Mouse (Mus musculus): ENCODE measurements around the gene Dlx1. TPM values are rescaled to one million over a fixed set of nuclear protein-coding genes. Genes with fewer than 3 reads are reported as not detected.

Gene Dlx1
- 3.9 and 4.4 TPM in 2 replicates for polyA plus RNA-seq (2015; fragmentation: Nextera tagmentation; extraction: Ambion mirVana)

DNA sequence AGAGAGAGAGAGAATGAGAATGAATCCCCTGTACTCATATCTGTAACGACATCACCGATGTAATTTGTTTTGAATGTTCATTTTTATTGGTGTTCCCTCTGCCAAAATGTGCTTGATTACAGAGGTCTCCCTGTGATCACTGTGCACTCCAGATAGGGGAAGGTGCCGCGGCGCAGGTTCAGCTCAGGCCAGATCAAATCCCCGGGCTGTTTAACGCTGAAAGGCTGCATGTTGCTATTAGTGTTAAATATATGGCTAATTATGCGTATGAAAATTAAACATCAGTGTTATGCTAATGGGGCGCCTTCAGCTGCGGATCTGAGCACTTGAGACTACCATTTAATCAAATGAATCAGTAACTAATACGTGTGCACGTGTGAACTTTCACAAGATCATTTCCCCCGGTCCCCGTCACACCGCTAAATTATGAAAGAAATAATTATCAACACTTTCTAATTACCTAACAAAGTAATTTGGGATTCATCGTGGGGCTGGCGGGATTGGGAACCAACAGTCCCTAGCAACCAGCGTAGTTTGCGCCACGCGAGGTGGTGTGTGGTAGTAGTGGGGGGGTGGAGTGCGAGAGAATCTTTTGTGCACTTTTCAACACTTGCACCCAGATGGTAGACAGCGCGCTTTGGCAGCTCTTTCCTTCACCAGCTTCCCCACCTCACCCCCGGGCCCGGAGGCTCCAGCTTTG lies at the start of gene Dlx1:
Gene Dlx1 (plus strand): TSS at position 100 of the 700 bp plus-strand sequence.
- no peak for ATAC-seq (ENCODE audit: insufficient number of reproducible peaks, low FRiP score, low TSS enrichment, low read depth)
- Histone ChIP-seq H3K27ac (no peak within 1 kb of the TSS), H3K9me3 (no peaks in the 10 kb centered on the region), H3K4me2 (peak within 1 kb of the TSS; percentile 93), H3K4me1 (peaks cover 34% of the 10 kb centered on the region), H3K27me3 (peaks cover 95% of the 10 kb centered on the region), H3K9ac (no peak within 1 kb of the TSS), H3K4me3 (peak within 1 kb of the TSS; percentile 50), H3K36me3 (no peaks in the 10 kb centered on the region)
- WGBS, result 2% methylated on average over 26 of the region's 26 CpGs

DNA sequence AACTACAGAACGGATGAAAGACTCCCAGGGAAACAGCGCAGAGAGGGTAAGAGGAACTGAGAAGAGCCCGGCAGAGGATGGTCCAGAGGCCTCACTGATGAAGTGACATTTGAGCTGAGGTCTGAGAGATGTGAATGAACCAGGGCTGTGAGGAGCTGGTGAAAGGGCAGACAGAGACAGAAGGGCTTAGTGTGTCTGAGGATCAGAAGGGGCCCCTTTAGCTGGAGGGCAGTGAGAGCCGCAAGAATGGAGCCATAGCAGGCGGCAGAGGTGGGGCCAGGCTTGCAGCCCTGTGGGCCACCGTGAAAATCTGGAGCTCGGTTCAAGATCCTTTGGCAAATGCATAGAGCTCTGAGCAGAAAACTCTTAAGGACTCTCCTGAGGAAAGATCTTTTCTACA lies 48.0 kb upstream of the Dlx1 start:
- Histone ChIP-seq H3K4me2 (no peak overlapping the region), H3K4me1 (peaks cover 11% of the 10 kb centered on the region), H3K4me3 (no peak overlapping the region), H3K9ac (no peak overlapping the region), H3K27ac (no peak overlapping the region), H3K36me3 (no peaks in the 10 kb centered on the region), H3K9me3 (peaks cover 4% of the 10 kb centered on the region; the same call in 1 of the 2 replicates), H3K27me3 (no peaks in the 10 kb centered on the region)
- 18% methylated on average over 7 of the region's 7 CpGs for WGBS
- no peak for ATAC-seq (ENCODE audit: insufficient number of reproducible peaks, low FRiP score, low TSS enrichment, low read depth)

DNA sequence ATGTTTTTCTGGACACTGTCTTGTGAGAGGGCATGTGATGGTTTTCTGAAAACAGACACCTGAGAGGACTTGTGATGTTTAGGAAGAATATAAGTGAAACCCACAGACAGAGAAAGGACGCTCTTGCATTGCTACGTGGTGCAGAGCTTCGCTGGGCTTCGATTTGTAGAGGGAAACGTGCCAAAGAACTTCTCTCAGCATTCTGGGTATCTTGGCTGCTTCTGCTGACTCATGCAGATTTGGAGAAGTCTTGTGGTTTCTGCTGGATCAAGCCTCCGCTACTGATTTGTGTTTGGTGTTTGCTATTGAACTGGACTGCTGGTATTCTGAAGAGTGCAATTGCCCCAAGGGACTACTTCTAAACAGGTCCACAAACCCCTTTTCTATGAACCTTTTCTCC lies 46.1 kb upstream of the Dlx1 start:
- Histone ChIP-seq H3K36me3 (no peaks in the 10 kb centered on the region), H3K4me2 (no peak overlapping the region), H3K4me3 (no peak overlapping the region), H3K27me3 (no peaks in the 10 kb centered on the region), H3K4me1 (peaks cover 5% of the 10 kb centered on the region), H3K9me3 (peaks cover 4% of the 10 kb centered on the region; the same call in 1 of the 2 replicates), H3K9ac (no peak overlapping the region), H3K27ac (no peak overlapping the region)
- ATAC-seq (ENCODE audit: insufficient number of reproducible peaks, low FRiP score, low TSS enrichment, low read depth), result no peak
- WGBS, result 62% methylated on average over 6 of the region's 6 CpGs

DNA sequence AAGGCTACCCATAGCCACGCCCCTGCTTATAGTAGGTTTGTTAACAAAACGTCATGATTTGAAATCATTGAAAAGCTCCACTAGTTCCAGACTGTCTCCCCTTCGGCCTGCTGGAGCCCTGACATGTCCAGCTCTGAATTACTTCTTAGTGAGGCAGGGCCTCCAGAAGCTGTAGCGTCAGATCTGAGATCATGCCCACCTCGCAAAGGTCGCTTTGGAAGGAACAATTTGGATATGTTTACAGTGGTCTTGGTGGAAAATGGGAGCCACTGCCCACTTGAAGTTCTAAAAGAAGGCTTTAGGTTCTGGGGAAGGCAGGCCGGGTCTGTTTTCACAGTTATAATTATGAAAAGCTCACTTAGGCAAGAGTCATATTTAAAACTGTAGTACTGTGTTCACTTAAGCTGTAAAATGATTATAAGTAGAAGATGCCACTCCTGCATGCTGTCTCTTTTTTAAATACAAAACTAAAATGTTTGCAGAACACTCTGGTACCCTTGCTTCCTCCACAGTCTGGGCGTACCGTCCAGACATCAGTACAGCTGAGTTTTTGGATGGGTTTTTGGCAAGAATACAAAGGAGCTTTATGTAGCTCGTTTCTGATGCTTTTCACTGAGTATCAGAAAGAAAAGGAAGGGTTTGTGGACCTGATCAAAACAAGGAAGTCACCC lies 44.7 kb upstream of the Dlx1 start:
- ATAC-seq (ENCODE audit: insufficient number of reproducible peaks, low FRiP score, low TSS enrichment, low read depth), result no peak
- H3K27me3 ChIP-seq, result no peaks in the 10 kb centered on the region
- H3K4me1 ChIP-seq, result peaks cover 5% of the 10 kb centered on the region
- WGBS, result 57% methylated on average over 10 of the region's 10 CpGs
- H3K36me3 ChIP-seq, result no peaks in the 10 kb centered on the region
- no peak overlapping the region for H3K9ac ChIP-seq
- H3K4me3 ChIP-seq, result no peak overlapping the region
- H3K27ac ChIP-seq, result no peak overlapping the region
- no peak overlapping the region for H3K4me2 ChIP-seq
- H3K9me3 ChIP-seq, result no peaks in the 10 kb centered on the region

DNA sequence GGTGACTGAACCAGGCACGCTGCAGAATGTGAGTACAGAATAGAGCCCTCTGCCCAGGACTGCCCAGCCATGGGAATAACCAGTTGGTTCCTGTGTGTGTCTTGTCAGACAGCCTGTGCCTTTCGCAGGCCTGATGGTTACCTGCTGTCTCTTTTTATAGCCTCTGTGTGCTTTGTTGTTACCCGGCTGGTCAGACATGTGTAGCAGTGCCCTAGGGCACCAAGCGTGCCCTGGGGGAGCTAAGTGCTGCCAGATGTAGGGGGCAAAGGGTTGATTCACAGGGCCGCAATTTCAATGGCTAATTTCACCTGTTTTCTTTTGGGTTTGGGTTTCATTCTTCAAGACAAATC lies 44.2 kb upstream of the Dlx1 start:
- ATAC-seq (ENCODE audit: insufficient number of reproducible peaks, low FRiP score, low TSS enrichment, low read depth), result no peak
- no peak overlapping the region for H3K4me3 ChIP-seq
- 28% methylated on average over 5 of the region's 5 CpGs for WGBS
- H3K27me3 ChIP-seq, result no peaks in the 10 kb centered on the region
- no peak overlapping the region for H3K27ac ChIP-seq
- H3K36me3 ChIP-seq, result no peaks in the 10 kb centered on the region
- H3K9me3 ChIP-seq, result no peaks in the 10 kb centered on the region
- H3K4me2 ChIP-seq, result no peak overlapping the region
- H3K4me1 ChIP-seq, result peaks cover 5% of the 10 kb centered on the region
- H3K9ac ChIP-seq, result no peak overlapping the region

DNA sequence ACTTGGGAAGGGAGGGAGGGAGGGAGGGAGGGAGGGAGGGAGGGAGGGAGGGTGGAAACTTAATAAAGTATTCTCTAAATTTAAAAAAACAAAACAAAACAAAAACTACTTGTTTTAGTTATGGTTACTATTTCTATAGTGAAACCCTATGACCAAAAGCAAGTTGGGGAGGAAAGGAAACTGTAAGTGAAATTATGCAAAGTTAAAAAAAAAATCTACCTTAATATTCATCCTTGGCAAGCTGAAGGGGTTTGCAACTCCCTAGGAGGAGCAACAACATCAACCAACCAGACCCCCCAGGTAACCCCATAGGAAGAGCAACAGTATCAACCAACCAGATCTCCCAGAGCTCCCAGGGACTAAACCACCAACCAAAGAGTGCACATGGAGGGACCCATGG lies 36.6 kb upstream of the Dlx1 start:
- Histone ChIP-seq H3K27ac (no peak overlapping the region), H3K4me1 (no peaks in the 10 kb centered on the region), H3K36me3 (no peaks in the 10 kb centered on the region), H3K27me3 (no peaks in the 10 kb centered on the region), H3K4me2 (no peak overlapping the region), H3K4me3 (no peak overlapping the region), H3K9me3 (no peaks in the 10 kb centered on the region), H3K9ac (no peak overlapping the region)
- ATAC-seq (ENCODE audit: insufficient number of reproducible peaks, low FRiP score, low TSS enrichment, low read depth), result no peak

DNA sequence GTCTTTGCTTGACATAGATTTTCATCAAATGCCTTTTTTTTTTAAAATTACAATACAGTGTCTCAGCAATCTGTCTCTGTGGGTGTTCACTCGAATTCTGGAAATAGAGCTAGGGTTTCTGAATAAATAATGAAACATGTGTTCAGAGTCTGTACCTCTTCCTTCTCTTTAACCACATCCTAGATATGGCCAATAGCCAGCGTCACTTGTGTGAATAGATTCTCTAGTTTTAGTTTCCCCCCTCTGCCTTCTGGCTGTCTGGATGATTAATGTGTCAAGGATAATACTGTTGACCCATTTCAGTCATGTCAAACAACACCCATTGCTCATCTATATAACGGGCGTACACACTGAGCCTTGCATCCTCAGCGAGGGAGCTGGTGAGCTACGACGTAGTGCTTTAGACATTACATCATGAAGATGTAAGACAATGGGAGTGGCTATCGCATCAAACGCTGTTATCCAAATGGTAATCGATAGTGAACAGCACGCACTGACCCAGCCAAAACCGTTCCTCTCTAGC lies 34.7 kb upstream of the Dlx1 start:
- no peak overlapping the region for H3K27ac ChIP-seq
- ATAC-seq (ENCODE audit: insufficient number of reproducible peaks, low FRiP score, low TSS enrichment, low read depth), result no peak
- H3K4me2 ChIP-seq, result no peak overlapping the region
- H3K36me3 ChIP-seq, result no peaks in the 10 kb centered on the region
- no peaks in the 10 kb centered on the region for H3K27me3 ChIP-seq
- H3K4me3 ChIP-seq, result no peak overlapping the region
- 79% methylated on average over 12 of the region's 12 CpGs for WGBS
- H3K9me3 ChIP-seq, result no peaks in the 10 kb centered on the region
- H3K9ac ChIP-seq, result no peak overlapping the region
- H3K4me1 ChIP-seq, result peaks cover 2% of the 10 kb centered on the region; the same call in 1 of the 2 replicates

DNA sequence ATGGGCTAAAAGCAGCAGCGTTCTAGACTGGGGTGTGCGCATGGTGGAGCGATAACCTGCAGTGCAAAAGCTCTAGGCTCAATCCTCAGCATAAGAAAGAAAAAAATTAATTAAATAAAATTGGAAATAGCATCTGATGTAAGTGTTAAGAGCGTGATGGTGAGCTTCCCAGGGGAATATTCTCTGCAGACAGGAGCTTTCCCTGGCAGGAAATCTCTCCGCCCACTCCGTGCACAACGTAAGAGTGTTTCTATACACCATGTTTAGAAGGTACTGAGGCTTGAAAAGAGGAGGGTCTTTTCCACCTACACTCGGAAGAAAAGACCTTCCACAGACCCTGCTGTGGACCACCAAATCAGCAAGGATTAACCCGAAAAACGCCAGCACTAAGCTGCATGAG lies 33.4 kb upstream of the Dlx1 start:
- H3K27me3 ChIP-seq, result no peaks in the 10 kb centered on the region
- H3K4me2 ChIP-seq, result no peak overlapping the region
- no peaks in the 10 kb centered on the region for H3K9me3 ChIP-seq
- no peak overlapping the region for H3K27ac ChIP-seq
- H3K4me1 ChIP-seq, result peaks cover 2% of the 10 kb centered on the region; the same call in 1 of the 2 replicates
- no peak for ATAC-seq (ENCODE audit: insufficient number of reproducible peaks, low FRiP score, low TSS enrichment, low read depth)
- WGBS, result 75% methylated on average over 10 of the region's 10 CpGs
- no peak overlapping the region for H3K9ac ChIP-seq
- no peak overlapping the region for H3K4me3 ChIP-seq
- no peaks in the 10 kb centered on the region for H3K36me3 ChIP-seq

DNA sequence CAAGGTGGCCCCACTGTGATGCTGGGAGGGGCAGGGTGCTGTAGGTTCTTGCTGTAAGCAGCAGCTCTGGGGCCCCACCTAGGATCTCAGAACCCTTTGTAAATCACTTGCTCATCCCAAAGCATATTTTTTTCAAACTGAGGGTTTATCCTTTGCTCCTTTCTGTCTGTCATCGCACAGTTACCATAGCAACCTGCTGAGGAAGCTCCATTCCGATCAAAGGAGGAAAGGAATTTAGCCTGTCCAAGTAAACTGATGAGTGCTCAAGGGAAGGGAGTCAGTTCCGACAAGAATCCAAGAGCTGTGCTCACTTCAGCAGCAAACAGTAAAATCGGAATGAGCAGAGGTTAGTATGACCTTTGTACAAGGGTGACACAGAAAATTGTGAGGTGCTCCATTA lies 32.9 kb upstream of the Dlx1 start:
- Histone ChIP-seq H3K27me3 (no peaks in the 10 kb centered on the region), H3K4me3 (no peak overlapping the region), H3K36me3 (no peaks in the 10 kb centered on the region), H3K4me1 (peaks cover 4% of the 10 kb centered on the region), H3K4me2 (no peak overlapping the region), H3K9me3 (no peaks in the 10 kb centered on the region), H3K27ac (no peak overlapping the region), H3K9ac (no peak overlapping the region)
- 49% methylated on average over 4 of the region's 4 CpGs for WGBS
- no peak for ATAC-seq (ENCODE audit: insufficient number of reproducible peaks, low FRiP score, low TSS enrichment, low read depth)

DNA sequence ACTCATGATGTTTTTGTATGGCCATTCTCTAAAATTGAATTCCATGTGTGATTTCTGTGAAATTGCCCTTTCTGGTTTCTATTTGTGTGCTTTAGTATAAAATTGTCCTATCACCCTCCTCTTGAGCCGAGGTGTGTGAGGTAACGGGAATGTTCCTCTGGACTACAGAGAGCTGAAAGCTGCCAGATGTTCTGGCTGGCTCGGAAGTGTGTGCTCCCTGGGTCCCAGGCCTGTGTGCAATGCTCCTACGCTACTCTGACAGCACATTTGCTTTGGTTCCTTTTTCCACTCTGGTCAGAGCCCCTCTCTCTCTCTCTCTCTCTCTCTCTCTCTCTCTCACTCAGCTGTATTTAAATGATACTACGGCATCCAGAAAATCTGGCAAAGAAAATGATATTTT lies 30.7 kb upstream of the Dlx1 start:
- Histone ChIP-seq H3K4me2 (no peak overlapping the region), H3K27me3 (no peaks in the 10 kb centered on the region), H3K4me1 (peaks cover 5% of the 10 kb centered on the region), H3K9me3 (no peaks in the 10 kb centered on the region), H3K4me3 (no peak overlapping the region), H3K27ac (no peak overlapping the region), H3K9ac (no peak overlapping the region), H3K36me3 (no peaks in the 10 kb centered on the region)
- 0 out of 2 replicates have a peak, but pooled peaks have one; percentile 55 for ATAC-seq (ENCODE audit: insufficient number of reproducible peaks, low FRiP score, low TSS enrichment, low read depth)
- 20% methylated on average over 5 of the region's 5 CpGs for WGBS

DNA sequence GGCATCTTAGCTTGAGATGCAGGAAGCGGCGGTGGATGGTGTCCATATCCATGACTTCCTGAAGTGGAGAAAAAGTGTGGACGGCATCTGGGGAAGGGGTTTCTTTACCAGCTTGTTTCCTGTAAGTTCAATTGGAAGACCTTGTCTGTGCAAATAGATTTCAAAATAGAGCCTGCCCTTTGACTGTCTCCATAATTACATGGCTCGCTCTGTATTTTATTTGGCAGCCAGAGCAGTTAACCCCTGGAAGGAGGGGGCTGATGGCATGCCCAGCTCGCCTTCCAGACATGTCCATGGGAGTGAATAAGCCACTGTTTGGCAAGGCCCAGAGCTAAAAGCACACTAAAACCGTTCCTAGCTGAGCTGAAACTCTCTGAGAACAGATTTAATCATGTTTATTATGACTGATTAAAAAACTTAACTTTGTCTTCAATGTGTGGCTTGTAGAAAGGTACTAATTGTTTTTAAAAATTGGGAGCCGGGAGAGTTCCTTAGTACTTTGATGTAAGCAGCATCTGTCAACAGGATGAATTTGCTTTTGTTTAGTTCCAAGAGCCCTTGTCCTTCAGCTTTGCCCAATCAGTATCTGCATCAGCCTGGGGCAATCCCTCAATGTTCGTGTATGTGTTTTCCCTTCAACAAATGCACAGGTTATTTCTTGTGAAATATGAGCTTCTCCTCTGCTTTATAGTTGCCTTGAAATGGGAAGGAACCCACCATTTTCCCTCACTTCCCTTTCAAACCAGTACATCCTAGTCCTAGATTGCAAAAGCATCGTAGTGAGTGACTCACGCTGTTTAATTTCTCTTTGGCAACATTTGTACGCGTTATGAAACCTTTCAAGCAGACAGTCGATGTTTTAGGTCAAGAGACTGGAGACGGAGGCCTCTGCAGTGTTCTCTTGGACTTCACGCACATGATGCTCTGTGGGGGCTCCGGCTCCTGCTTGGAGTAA lies 28.4 kb upstream of the Dlx1 start:
- H3K4me3 ChIP-seq, result no peak overlapping the region
- peaks cover 5% of the 10 kb centered on the region for H3K4me1 ChIP-seq
- no peaks in the 10 kb centered on the region for H3K27me3 ChIP-seq
- H3K9ac ChIP-seq, result no peak overlapping the region
- H3K9me3 ChIP-seq, result no peaks in the 10 kb centered on the region
- WGBS, result 49% methylated on average over 16 of the region's 16 CpGs
- ATAC-seq (ENCODE audit: insufficient number of reproducible peaks, low FRiP score, low TSS enrichment, low read depth), result no peak
- no peak overlapping the region for H3K4me2 ChIP-seq
- no peaks in the 10 kb centered on the region for H3K36me3 ChIP-seq
- H3K27ac ChIP-seq, result no peak overlapping the region
